Mouse (Mus musculus) midbrain, embryonic 10.5 days (tissue): ENCODE results near the gene Timd2. TPM values are rescaled to one million over a fixed set of nuclear protein-coding genes. Genes with fewer than 3 reads are reported as not detected.
A peak's percentile ranks its signal among the peaks of the same experiment; 100 is the strongest.
"Not testable (repeated sequence)": the region's sequence is repeated elsewhere in the genome, so short reads cannot be mapped to it uniquely, and the experiment has no call there.

ENCODE experiments used
- DNase-seq: peaks from one replicate; pipeline ENCODE4 v3.0.0-alpha.2; 2017; ENCODE audit warnings: low spot score
- H3K27ac ChIP-seq: fragments of 300-500 bp; sonication (generic); replicated peaks from 2 replicates; pipeline ENCODE4 v1.5.1; 2016; ENCODE audit warnings: mild to moderate bottlenecking
- H3K27me3 ChIP-seq: fragments of 300-500 bp; sonication (generic); 2 replicates; pipeline ENCODE4 v1.6.1; 2016; ENCODE audit warnings: low read depth, mild to moderate bottlenecking; ENCODE audit not compliant: poor library complexity, severe bottlenecking
- H3K36me3 ChIP-seq: fragments of 300-500 bp; sonication (generic); 2 replicates; pipeline ENCODE4 v1.6.1; 2016; ENCODE audit warnings: mild to moderate bottlenecking, moderate library complexity
- H3K4me1 ChIP-seq: fragments of 300-500 bp; sonication (generic); 2 replicates; pipeline ENCODE4 v1.6.1; 2016
- H3K4me3 ChIP-seq: fragments of 300-500 bp; sonication (generic); 2 replicates; pipeline ENCODE4 v1.5.1; 2016; ENCODE audit warnings: mild to moderate bottlenecking, moderate library complexity
- H3K9me3 ChIP-seq: fragments of 300-500 bp; sonication (generic); replicated peaks from 2 replicates; pipeline ENCODE4 v1.6.1; 2016; ENCODE audit warnings: mild to moderate bottlenecking
- WGBS: fragments of 180-500 bp; shearing (Covaris S2); methylation state at CpG from one replicate; pipeline ENCODE4 v1.1.7; 2016; 5-methylcytosine and 5-hydroxymethylcytosine counted together
- polyA plus RNA-seq: library from polyadenylated mRNA; unstranded; fragments of >200 nt; fragmentation: Nextera tagmentation; extraction: Ambion mirVana; gene quantifications from 2 replicates; pipeline ENCODE4 v1.2.1, GENCODE M21; 2016

Gene Timd2
- polyA plus RNA-seq, 1 experiment from 2014 or later, result 0.17 TPM

- no peak for DNase-seq
- Histone ChIP-seq H3K9me3 (no peaks in the 10 kb centered on the region), H3K4me3 (no peak overlapping the region), H3K27ac (no peak overlapping the region), H3K36me3 (no peaks in the 10 kb centered on the region), H3K27me3 (no peaks in the 10 kb centered on the region), H3K4me1 (no peaks in the 10 kb centered on the region)
- WGBS, result 92% methylated on average over 6 of the region's 6 CpGs
Measured at GRCm38 (mm10) chr11:46698278-46698655, 8.6 kb downstream of the Timd2 start.

GRCm38 (mm10) chr11:46697433-46698277 is 9.2 kb downstream of the Timd2 start:
- no peak for DNase-seq
- no peaks in the 10 kb centered on the region for H3K9me3 ChIP-seq
- no peaks in the 10 kb centered on the region for H3K27me3 ChIP-seq
- WGBS, result 84% methylated on average over 5 of the region's 5 CpGs
- H3K36me3 ChIP-seq, result no peaks in the 10 kb centered on the region
- no peak overlapping the region for H3K27ac ChIP-seq
- H3K4me1 ChIP-seq, result no peaks in the 10 kb centered on the region
- no peak overlapping the region for H3K4me3 ChIP-seq

GRCm38 (mm10) chr11:46695849-46696248 is 11.0 kb downstream of the Timd2 start:
- not testable (repeated sequence) for H3K4me1 ChIP-seq, DNase-seq, H3K27ac ChIP-seq, H3K9me3 ChIP-seq, H3K27me3 ChIP-seq, H3K36me3 ChIP-seq, H3K4me3 ChIP-seq
- WGBS, result 90% methylated on average over 2 of the region's 2 CpGs

GRCm38 (mm10) chr11:46690136-46690535 is 16.7 kb downstream of the Timd2 start:
- Histone ChIP-seq H3K4me3 (no peak overlapping the region), H3K36me3 (no peaks in the 10 kb centered on the region), H3K9me3 (no peaks in the 10 kb centered on the region), H3K27ac (no peak overlapping the region), H3K4me1 (no peaks in the 10 kb centered on the region), H3K27me3 (no peaks in the 10 kb centered on the region)
- no peak for DNase-seq
- WGBS, result 99% methylated on average over 2 of the region's 2 CpGs

- H3K4me1 ChIP-seq, result no peaks in the 10 kb centered on the region
- H3K9me3 ChIP-seq, result no peaks in the 10 kb centered on the region
- H3K27ac ChIP-seq, result no peak overlapping the region
- WGBS, result 81% methylated on average over 4 of the region's 4 CpGs
- H3K4me3 ChIP-seq, result no peak overlapping the region
- no peaks in the 10 kb centered on the region for H3K27me3 ChIP-seq
- no peak for DNase-seq
- H3K36me3 ChIP-seq, result no peaks in the 10 kb centered on the region
Measured at GRCm38 (mm10) chr11:46683723-46684122, 23.1 kb downstream of the Timd2 start.

- Histone ChIP-seq H3K36me3 (no peaks in the 10 kb centered on the region), H3K9me3 (no peaks in the 10 kb centered on the region), H3K4me1 (no peaks in the 10 kb centered on the region), H3K4me3 (no peak overlapping the region), H3K27ac (no peak overlapping the region), H3K27me3 (no peaks in the 10 kb centered on the region)
- 93% methylated on average over 1 of the region's 1 CpGs for WGBS
- no peak for DNase-seq
Measured at GRCm38 (mm10) chr11:46682842-46683241, 24.0 kb downstream of the Timd2 start.

- 82% methylated on average over 2 of the region's 2 CpGs for WGBS
- no peaks in the 10 kb centered on the region for H3K27me3 ChIP-seq
Measured at GRCm38 (mm10) chr11:46667938-46668337, 38.9 kb downstream of the Timd2 start.

GRCm38 (mm10) chr11:46667105-46667504 is 39.8 kb downstream of the Timd2 start:
- no peaks in the 10 kb centered on the region for H3K27me3 ChIP-seq
- no peaks in the 10 kb centered on the region for H3K9me3 ChIP-seq
- H3K4me3 ChIP-seq, result no peak overlapping the region
- 93% methylated on average over 3 of the region's 3 CpGs for whole genome bisulfite sequencing
- DNase-seq, result no peak
- H3K36me3 ChIP-seq, result no peaks in the 10 kb centered on the region
- no peaks in the 10 kb centered on the region for H3K4me1 ChIP-seq
- no peak overlapping the region for H3K27ac ChIP-seq

More at GRCm38 (mm10) chr11:46667938-46668337, 38.9 kb downstream of the Timd2 start:
- H3K9me3 ChIP-seq, result no peaks in the 10 kb centered on the region
- no peaks in the 10 kb centered on the region for H3K36me3 ChIP-seq
- no peak overlapping the region for H3K27ac ChIP-seq
- no peak for DNase-seq
- no peaks in the 10 kb centered on the region for H3K4me1 ChIP-seq
- H3K4me3 ChIP-seq, result no peak overlapping the region

- no peaks in the 10 kb centered on the region for H3K9me3 ChIP-seq
- 70% methylated on average over 6 of the region's 6 CpGs for WGBS
- no peaks in the 10 kb centered on the region for H3K4me1 ChIP-seq
- no peak overlapping the region for H3K4me3 ChIP-seq
- H3K27ac ChIP-seq, result no peak overlapping the region
- no peaks in the 10 kb centered on the region for H3K36me3 ChIP-seq
- no peaks in the 10 kb centered on the region for H3K27me3 ChIP-seq
- DNase-seq, result peak; percentile 27
Measured at GRCm38 (mm10) chr11:46665599-46666522, 41.0 kb downstream of the Timd2 start.

- Histone ChIP-seq H3K9me3 (no peaks in the 10 kb centered on the region), H3K27me3 (no peaks in the 10 kb centered on the region), H3K36me3 (no peaks in the 10 kb centered on the region), H3K4me3 (no peak overlapping the region), H3K4me1 (no peaks in the 10 kb centered on the region), H3K27ac (no peak overlapping the region)
- WGBS, result 83% methylated on average over 4 of the region's 4 CpGs
- no peak for DNase-seq
Measured at GRCm38 (mm10) chr11:46663215-46663614, 43.6 kb downstream of the Timd2 start.

GRCm38 (mm10) chr11:46652476-46652875 is 54.4 kb downstream of the Timd2 start:
- no peaks in the 10 kb centered on the region for H3K4me1 ChIP-seq
- H3K36me3 ChIP-seq, result no peaks in the 10 kb centered on the region
- WGBS, result 89% methylated on average over 3 of the region's 3 CpGs
- no peaks in the 10 kb centered on the region for H3K27me3 ChIP-seq
- H3K9me3 ChIP-seq, result no peaks in the 10 kb centered on the region
- H3K4me3 ChIP-seq, result no peak overlapping the region
- no peak overlapping the region for H3K27ac ChIP-seq
- no peak for DNase-seq

- not testable (repeated sequence) for DNase-seq, H3K36me3 ChIP-seq, H3K4me1 ChIP-seq, H3K9me3 ChIP-seq, H3K27ac ChIP-seq, H3K4me3 ChIP-seq, H3K27me3 ChIP-seq
- WGBS, result 29% methylated on average over 3 of the region's 3 CpGs
Measured at GRCm38 (mm10) chr11:46649655-46650054, 57.2 kb downstream of the Timd2 start.

- WGBS, result 82% methylated on average over 1 of the region's 1 CpGs
Measured at GRCm38 (mm10) chr11:46644824-46645223, 62.0 kb downstream of the Timd2 start.

More at GRCm38 (mm10) chr11:46644824-46645223, 62.0 kb downstream of the Timd2 start:
- H3K27ac ChIP-seq, result no peak overlapping the region
- no peaks in the 10 kb centered on the region for H3K4me1 ChIP-seq
- no peaks in the 10 kb centered on the region for H3K36me3 ChIP-seq
- no peak overlapping the region for H3K4me3 ChIP-seq
- no peak for DNase-seq
- H3K9me3 ChIP-seq, result no peaks in the 10 kb centered on the region
- H3K27me3 ChIP-seq, result no peaks in the 10 kb centered on the region
